22 mouse cellular contexts compared by ENCODE assay signal in genomic region chr8:47437976-47438375, GRCm38 (mm10). TPM values are rescaled to one million over a fixed set of nuclear protein-coding genes. Genes with fewer than 3 reads are reported as not detected.
A peak's percentile ranks its signal among the peaks of the same experiment; 100 is the strongest.
DNase-seq lines count a peak whose midpoint lies in the region; ATAC-seq and TF ChIP-seq lines count a peak whose summit lies in the region.
"Had no signal": no experiment of that assay in that cellular context is flagged by ENCODE, and none has a peak within 500 bp of the region (broad histone marks: within the 10 kb centered on the region; RNA-seq: fewer than 3 reads in every experiment).

No protein-coding gene starts in this region.

- no peak overlapping the region for H3K27ac ChIP-seq in heart, postnatal 0 days (ENCODE audit: low read depth)
- H3K27ac ChIP-seq in heart, embryonic 11.5 days (ENCODE audit: low read depth, low read length), result no peak overlapping the region

- H3K36me3 ChIP-seq in heart, postnatal 0 days (replicated peaks; ENCODE audit: control insufficient read depth, insufficient read depth, low read length), result no peaks in the 10 kb centered on the region
- no peaks in the 10 kb centered on the region for H3K36me3 ChIP-seq in heart, embryonic 11.5 days (ENCODE audit: control insufficient read depth, insufficient read depth, low read length)
- H3K36me3 ChIP-seq: G1E had no signal

- 70% methylated on average over 6 of the region's 6 CpGs for WGBS in heart, postnatal 0 days
- 74% methylated on average over 6 of the region's 6 CpGs for WGBS in heart, embryonic 11.5 days (ENCODE audit: insufficient replicate concordance)

- TF ChIP-seq EP300 in heart, postnatal 0 days (IDR thresholded peaks at IDR 0.05; ENCODE audit: low read depth), result no peak

- H3K4me1 ChIP-seq in heart, postnatal 0 days (ENCODE audit: control insufficient read depth, insufficient read depth), result no peaks in the 10 kb centered on the region
- H3K4me1 ChIP-seq in heart, embryonic 11.5 days (ENCODE audit: control insufficient read depth, insufficient read depth, low read length), result no peaks in the 10 kb centered on the region

- no peaks in the 10 kb centered on the region for H3K9me3 ChIP-seq in heart, postnatal 0 days (replicated peaks; ENCODE audit: control insufficient read depth, low read length)
- H3K9me3 ChIP-seq in heart, embryonic 11.5 days (replicated peaks; ENCODE audit: control insufficient read depth, low read length), result no peaks in the 10 kb centered on the region
- H3K9me3 ChIP-seq: G1E had no signal

- H3K9ac ChIP-seq in heart, postnatal 0 days (replicated peaks; ENCODE audit: low read depth, low read length), result no peak overlapping the region
- no peak overlapping the region for H3K9ac ChIP-seq in heart, embryonic 11.5 days (ENCODE audit: low read depth, low read length)

- H3K4me2 ChIP-seq in heart, postnatal 0 days (ENCODE audit: low read depth, low read length), result no peak overlapping the region
- no peak overlapping the region for H3K4me2 ChIP-seq in heart, embryonic 11.5 days

- TF ChIP-seq CTCF in heart, postnatal 0 days (IDR thresholded peaks at IDR 0.05; ENCODE audit: low read depth), result no peak

- peak; percentile 88 for DNase-seq in heart, adult 11 months
- no peak for DNase-seq in heart, postnatal 36 days
- peak; percentile 18 to 35 for DNase-seq in heart, adult 18-20 months
- no peak for DNase-seq in heart, postnatal 14 days
- peak; percentile 22 for DNase-seq in heart, adult 8-10 months (ENCODE audit: low spot score)
- DNase-seq in heart, postnatal 4 days, result no peak
- DNase-seq in heart, postnatal 0 days (ENCODE audit: low spot score), result no peak
- DNase-seq: adrenal gland, adult 2 months; adrenal gland, adult 8-10 months; adrenal gland, postnatal 10 days; adrenal gland, postnatal 14 days; adrenal gland, postnatal 25 days; adrenal gland, postnatal 36 days; B cell, adult 2 months; cerebellum, adult 11 months; cerebellum, adult 11-12 months had no signal

- no peaks in the 10 kb centered on the region for H3K27me3 ChIP-seq in heart, postnatal 0 days (ENCODE audit: control insufficient read depth, insufficient read depth, low read length)
- H3K27me3 ChIP-seq in heart, embryonic 11.5 days (ENCODE audit: control insufficient read depth, insufficient read depth, low read length), result no peaks in the 10 kb centered on the region
- H3K27me3 ChIP-seq: CH12.LX, Patski had no signal

- peak; percentile 58; the same call in 1 of the 2 replicates for ATAC-seq in heart, postnatal 0 days (ENCODE audit: insufficient read depth, low read depth)
- ATAC-seq in heart, embryonic 11.5 days (replicated peaks; ENCODE audit: insufficient number of reproducible peaks, low FRiP score, low TSS enrichment), result no peak
- ATAC-seq: activated CD4-positive, CD25-positive, alpha-beta regulatory T cell, adult 4 months; CD4-positive, CD25-positive, alpha-beta regulatory T cell, adult 4 months; Patski had no signal

- no peak overlapping the region for H3K4me3 ChIP-seq in heart, postnatal 0 days (ENCODE audit: low read depth, low read length)
- H3K4me3 ChIP-seq in heart, embryonic 11.5 days (ENCODE audit: low read depth, low read length), result no peak overlapping the region

- intact Hi-C loops in heart, postnatal 36 days (cut with DNase I), result no loop called here
- intact Hi-C loops in heart, postnatal 14 days (cut with DNase I), result no loop called here

RNA-seq across cellular contexts. Expression of gene Stox2, which starts 8.2 kb away (rescaled TPM):
- 10 to 100 TPM; 10.1 to 13.6 TPM for total RNA-seq in heart, postnatal 36 days (2021)
- total RNA-seq in heart, adult 18-20 months (2021), result 1 to 10 TPM; 8.7 to 8.9 TPM
- 10 to 100 TPM; 16.9 to 19.2 TPM for total RNA-seq in heart, postnatal 14 days (2021)
- 10 to 100 TPM in 2 of 4 experiments, 1 to 10 TPM in 2; 8.4 to 10.6 (median 10.0) TPM for total RNA-seq in heart, adult 8-10 months (2022)
- 10 to 100 TPM; 27.4 to 29.3 TPM for total RNA-seq in heart, postnatal 4 days (2021)
- total RNA-seq in heart, postnatal 0 days (2014; rRNA removed; ENCODE audit: low replicate concordance), result 12.7 and 18.2 TPM in 2 replicates
- 4.5 and 6.2 TPM in 2 replicates for polyA plus RNA-seq in heart, postnatal 0 days (2015; fragmentation: Nextera tagmentation; extraction: Ambion mirVana)
- 8.1 and 10.6 TPM in 2 replicates for polyA plus RNA-seq in heart, embryonic 11.5 days (2014; fragmentation: Nextera tagmentation; extraction: Ambion mirVana)
- polyA plus RNA-seq: activated CD4-positive, CD25-positive, alpha-beta regulatory T cell, adult 4 months; G1E had no signal

Comparison
In these comparisons a context has a peak if more than half of its experiments do, and no peak if none do; other contexts are left out.
1. DNase-seq: peak in heart, adult 11 months (single experiment), heart, adult 18-20 months (2 of 2) and heart, adult 8-10 months (single experiment); none in heart, postnatal 36 days (0 of 2), heart, postnatal 14 days (0 of 2), heart, postnatal 4 days (single experiment) and heart, postnatal 0 days (single experiment).